Mouse (Mus musculus) layer of hippocampus, postnatal 25 days (tissue): Measurements from ENCODE around the gene Casp9. TPM values are rescaled to one million over a fixed set of nuclear protein-coding genes. Genes with fewer than 3 reads are reported as not detected.

ENCODE experiments used
- DNase-seq, 2 experiments: peaks; one replicate each; pipeline ENCODE4 v3.0.0; 2022; ENCODE audit warnings: mixed read lengths in 2 of 2, low spot score in 1 of 2; ENCODE audit errors: extremely low spot score in 1 of 2
- total RNA-seq, 2 experiments: library from RNA; stranded (reverse); gene quantifications; 2 replicates each; pipeline ENCODE4 v1.2.3; 2021

Casp9 gene
- total RNA-seq, 2 experiments from 2014 or later = 21.6 to 23.4 TPM

DNA sequence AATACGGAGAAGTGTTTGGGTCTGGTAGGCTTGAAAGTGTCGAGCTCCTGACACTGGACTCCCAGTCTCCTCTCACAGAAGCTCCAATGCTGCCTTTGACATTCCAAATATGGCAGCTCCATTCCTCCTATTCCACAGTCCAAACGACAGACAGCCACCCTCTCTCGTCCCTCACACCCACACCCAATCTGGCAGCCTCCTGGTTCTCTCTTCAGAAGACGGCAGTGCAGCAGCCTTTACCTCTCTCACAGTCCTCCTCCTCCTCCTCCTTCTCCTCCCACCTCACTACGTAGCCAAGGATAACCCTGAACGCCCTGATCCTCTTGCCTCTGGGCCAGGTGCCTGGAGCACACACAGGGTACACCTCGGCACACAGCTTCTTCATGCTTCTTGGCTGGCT, 13.6 kb upstream of the Casp9 start:
- peak in 1 of 2 experiments; percentile 39 for DNase-seq

GRCm38 (mm10) chr4:141781201-141781985, 12.0 kb upstream of the Casp9 start:
- DNase-seq = no peak

DNA sequence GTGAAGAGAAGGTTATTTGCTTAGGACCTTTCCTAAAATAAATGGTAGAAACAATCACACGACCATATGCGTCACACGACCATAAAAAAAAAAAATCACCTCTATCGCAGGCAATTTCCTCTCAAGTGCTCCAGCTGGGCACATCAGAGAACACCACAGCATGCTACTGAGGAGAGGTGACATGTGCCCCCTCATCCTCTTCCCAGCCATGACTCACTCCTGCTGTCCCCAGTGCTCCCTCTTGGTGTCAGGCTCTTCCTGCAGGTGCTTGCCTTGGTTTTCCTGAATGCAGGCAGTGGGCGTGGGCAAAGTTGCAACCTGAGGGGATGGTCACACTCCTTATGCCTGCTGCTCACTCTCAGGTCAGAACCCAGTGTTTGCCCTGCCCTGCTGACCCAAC, 8.6 kb upstream of the Casp9 start:
- DNase-seq = no peak

- DNase-seq = no peak
Observed at GRCm38 (mm10) chr4:141786141-141786540, 7.3 kb upstream of the Casp9 start.

- no peak for DNase-seq
Observed at GRCm38 (mm10) chr4:141787046-141787445, 6.4 kb upstream of the Casp9 start.

DNA sequence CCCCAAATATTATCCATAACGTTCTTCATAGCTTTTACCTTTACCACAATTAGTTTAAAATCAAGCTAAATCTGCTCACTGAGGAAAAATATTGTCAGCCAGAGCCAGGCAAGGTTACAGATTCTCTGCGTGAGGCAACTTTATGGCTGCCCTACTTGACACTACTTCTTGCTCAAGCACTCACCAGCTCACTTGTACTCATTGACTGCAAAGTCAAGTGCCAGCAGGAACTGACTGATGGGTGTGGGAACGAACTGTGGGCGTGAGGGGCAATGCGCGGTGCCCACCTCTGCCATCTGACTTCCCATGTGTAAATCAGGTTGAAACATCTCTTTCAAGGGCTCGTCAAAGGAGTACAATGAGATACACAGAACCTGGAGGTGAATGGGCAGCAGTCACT, 6.0 kb upstream of the Casp9 start:
- no peak for DNase-seq

- no peak for DNase-seq
Observed at GRCm38 (mm10) chr4:141789564-141790218, 3.7 kb upstream of the Casp9 start.

GRCm38 (mm10) chr4:141790524-141790990, 2.9 kb upstream of the Casp9 start, which contains the start of gene Dnajc16:
Gene Dnajc16 (minus strand): TSS chr4:141790931.
- peak; percentile 85 to 90 for DNase-seq

DNA sequence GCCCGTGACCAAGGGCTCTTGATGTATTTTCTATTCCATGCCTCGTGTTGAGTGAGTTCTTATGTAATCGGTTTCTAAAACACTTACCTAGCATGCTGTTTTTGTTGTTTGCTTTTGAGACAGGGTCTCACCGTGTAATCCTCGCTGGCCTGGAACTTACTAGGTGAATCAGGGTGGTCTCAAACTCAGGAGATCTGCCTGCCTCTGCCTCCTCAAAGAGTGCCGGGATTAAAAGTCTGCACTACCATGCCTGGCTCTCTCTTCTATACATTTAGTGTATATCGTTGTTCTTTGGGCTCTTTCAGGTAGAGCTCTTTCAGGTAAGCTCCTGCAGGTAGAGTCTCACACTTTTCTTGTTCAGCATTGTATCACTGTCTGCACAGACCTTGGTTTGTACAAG, 1.9 kb upstream of the Casp9 start:
- DNase-seq = no peak

GRCm38 (mm10) chr4:141791951-141792350, 1.5 kb upstream of the Casp9 start:
- no peak for DNase-seq

GRCm38 (mm10) chr4:141792554-141793281, 694 bp upstream of the Casp9 start:
- no peak for DNase-seq

- DNase-seq = no peak
Observed at GRCm38 (mm10) chr4:141794152-141794535, 732 bp downstream of the Casp9 start.

- DNase-seq = no peak
Observed at GRCm38 (mm10) chr4:141796356-141796755, 2.9 kb downstream of the Casp9 start.

DNA sequence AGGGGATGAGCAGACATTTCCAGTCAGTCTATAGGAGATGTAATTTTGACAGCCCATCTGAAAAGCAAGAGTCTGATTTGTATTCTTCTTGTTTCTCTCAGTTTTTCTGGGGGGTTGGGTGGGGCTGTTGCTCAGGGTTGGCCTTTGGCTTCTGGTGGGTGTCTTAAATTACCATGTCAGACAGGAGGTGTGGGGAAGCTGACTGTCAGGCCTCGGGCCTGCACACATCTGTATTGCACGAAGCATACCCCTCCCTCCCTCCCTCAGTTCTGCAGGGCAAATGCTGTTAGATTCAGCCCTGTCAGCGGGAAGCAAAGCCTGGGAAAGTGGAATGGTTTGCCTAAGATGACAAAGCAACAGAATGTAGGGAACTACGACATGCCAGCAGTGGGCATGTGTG, 3.5 kb downstream of the Casp9 start:
- DNase-seq = no peak

DNA sequence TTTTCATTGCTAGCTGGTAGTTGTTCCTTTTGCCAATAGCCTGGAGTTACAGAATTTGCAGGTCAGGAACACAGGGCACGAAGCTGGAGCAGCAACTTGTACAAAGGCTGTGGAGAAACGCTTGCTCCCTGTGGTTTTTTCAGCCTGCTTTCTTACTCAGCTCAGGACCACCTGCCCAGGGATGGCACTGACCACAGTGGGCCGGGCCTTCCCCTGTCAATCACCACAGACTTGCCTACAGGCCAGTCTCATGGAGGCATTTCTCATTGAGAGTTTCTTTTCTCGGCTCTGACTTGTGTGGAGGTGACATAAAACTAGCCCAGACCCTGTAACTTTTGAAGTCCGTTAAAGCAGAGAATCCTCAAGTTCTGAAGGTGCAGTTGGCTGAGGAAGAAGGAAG, 4.1 kb downstream of the Casp9 start:
- no peak for DNase-seq

GRCm38 (mm10) chr4:141804105-141804504, 10.7 kb downstream of the Casp9 start:
- DNase-seq = no peak

- peak in 1 of 2 experiments; percentile 1 for DNase-seq
Observed at GRCm38 (mm10) chr4:141805886-141806285, 12.5 kb downstream of the Casp9 start.

- DNase-seq = no peak
Observed at GRCm38 (mm10) chr4:141809850-141810464, 16.5 kb downstream of the Casp9 start.

DNA sequence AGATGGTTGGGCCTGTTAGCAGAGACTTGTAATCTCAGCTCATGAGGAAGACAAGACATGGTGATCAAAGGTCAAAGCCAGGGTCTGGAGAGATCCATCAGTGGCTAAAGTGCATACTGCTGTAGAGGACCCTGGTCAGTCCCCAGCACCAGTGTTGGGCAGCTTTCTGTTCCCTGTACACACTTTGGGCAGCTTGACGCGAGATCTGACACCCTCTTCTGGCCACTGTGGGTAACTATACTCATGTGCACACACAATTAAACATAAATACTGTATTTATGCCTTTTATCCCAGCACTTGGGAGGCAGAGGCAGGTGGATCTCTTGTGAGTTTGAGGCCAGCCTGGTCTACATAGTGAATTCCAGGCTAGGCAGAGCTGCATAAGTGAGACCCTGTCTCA, 17.6 kb downstream of the Casp9 start:
- no peak for DNase-seq

DNA sequence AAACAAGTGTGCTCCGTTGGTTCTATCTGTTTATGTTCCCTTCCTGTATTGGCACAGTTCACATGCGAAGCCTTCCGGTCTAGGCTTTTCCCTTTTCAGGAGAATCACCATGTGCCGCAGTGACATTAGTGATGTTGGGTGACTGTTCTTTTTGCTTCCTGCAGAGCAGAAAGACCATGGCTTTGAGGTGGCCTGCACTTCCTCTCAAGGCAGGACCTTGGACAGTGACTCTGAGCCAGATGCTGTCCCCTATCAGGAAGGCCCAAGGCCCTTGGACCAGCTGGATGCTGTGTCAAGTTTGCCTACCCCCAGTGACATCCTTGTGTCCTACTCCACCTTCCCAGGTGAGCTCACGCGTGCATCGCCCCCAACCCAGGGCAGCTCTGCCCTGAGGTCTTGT, 18.0 kb downstream of the Casp9 start:
- DNase-seq = no peak

DNA sequence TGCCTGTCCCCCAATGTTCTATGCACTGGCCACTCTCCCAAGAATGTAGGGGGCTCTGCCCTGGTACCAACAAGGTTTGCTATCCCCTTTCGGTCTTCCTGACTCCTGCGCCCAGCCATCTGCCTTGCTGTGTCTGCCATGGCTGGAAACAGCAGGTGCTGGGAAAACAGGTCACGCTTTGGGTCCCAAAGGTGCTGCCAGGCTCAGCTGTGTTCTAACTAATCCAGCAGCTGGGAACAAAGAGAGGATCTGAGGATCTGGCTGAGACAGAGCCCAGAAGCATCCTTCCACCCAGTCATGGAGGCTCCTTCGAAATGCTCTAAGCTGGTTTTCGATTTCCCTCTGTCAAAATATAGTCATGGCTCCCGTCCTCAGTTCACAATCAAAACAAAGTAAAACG, 22.9 kb downstream of the Casp9 start:
- DNase-seq = no peak
